Mouse (Mus musculus): ENCODE results near the gene Plgrkt. TPM values are rescaled to one million over a fixed set of nuclear protein-coding genes. Genes with fewer than 3 reads are reported as not detected.

Gene Plgrkt
- polyA plus RNA-seq, 1 experiment from 2014 or later = 56.2 TPM

DNA sequence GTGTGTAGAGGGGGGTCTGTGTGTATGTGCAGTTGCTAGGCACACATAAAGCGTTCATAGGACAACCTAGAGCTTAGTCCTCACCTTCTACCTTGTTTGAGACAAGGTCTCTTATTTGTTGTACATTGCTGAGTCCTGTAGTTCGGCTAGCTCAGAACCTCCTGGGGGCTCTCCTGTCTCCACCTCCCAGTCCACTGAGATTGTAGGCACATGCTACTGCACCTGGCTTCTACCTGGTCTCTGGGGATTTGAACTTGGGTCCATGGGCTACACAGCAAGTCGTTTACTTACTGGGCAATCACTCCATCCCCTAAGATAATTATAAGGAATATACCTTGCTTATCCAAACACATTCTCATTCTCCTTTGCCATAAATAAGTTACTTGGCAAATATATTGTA, 5.4 kb upstream of the Plgrkt start:
- H3K27ac ChIP-seq (ENCODE audit: low read depth, low read length) = no peak overlapping the region
- H3K9me3 ChIP-seq (ENCODE audit: control insufficient read depth, low read length) = no peaks in the 10 kb centered on the region
- H3K4me1 ChIP-seq (replicated peaks; ENCODE audit: control insufficient read depth, insufficient read depth, low read length) = peaks cover 8% of the 10 kb centered on the region
- ATAC-seq (replicated peaks; ENCODE audit: low FRiP score) (no peak), DNase-seq (ENCODE audit: low spot score) (no peak)
- no peaks in the 10 kb centered on the region for H3K36me3 ChIP-seq (ENCODE audit: control insufficient read depth, insufficient read depth, low read length)
- H3K9ac ChIP-seq (ENCODE audit: low read depth, low read length) = no peak overlapping the region
- H3K4me2 ChIP-seq = no peak overlapping the region
- H3K4me3 ChIP-seq (ENCODE audit: low read depth, low read length) = no peak overlapping the region
- 89% methylated on average over 3 of the region's 3 CpGs for WGBS
- H3K27me3 ChIP-seq (replicated peaks; ENCODE audit: control insufficient read depth, insufficient read depth, low read length) = no peaks in the 10 kb centered on the region

DNA sequence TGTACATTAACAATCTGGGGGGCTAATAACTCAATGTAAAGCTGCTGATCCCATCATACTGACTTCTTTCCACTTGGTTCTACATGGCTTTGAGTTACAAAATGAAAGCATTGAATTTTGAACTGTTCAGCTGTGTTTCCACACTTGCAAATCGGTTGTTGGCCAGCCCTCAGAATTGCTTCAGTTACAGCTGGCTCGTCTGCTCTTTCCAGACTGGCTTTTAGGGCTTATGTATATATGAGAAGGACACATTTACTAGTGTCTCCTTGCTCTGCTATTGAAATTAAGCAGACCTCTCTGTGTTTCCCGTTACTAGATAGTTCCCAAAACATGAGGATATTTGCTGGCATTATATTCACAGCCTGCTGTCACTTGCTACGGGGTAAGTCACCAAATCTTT, 4.9 kb upstream of the Plgrkt start:
- Histone ChIP-seq H3K27me3 (replicated peaks; ENCODE audit: control insufficient read depth, insufficient read depth, low read length) (no peaks in the 10 kb centered on the region), H3K9ac (ENCODE audit: low read depth, low read length) (no peak overlapping the region), H3K36me3 (ENCODE audit: control insufficient read depth, insufficient read depth, low read length) (no peaks in the 10 kb centered on the region), H3K4me2 (peak overlapping the region; percentile 43), H3K9me3 (ENCODE audit: control insufficient read depth, low read length) (no peaks in the 10 kb centered on the region), H3K4me3 (ENCODE audit: low read depth, low read length) (no peak overlapping the region), H3K4me1 (replicated peaks; ENCODE audit: control insufficient read depth, insufficient read depth, low read length) (peaks cover 11% of the 10 kb centered on the region), H3K27ac (ENCODE audit: low read depth, low read length) (no peak overlapping the region)
- ATAC-seq (replicated peaks; ENCODE audit: low FRiP score) (no peak), DNase-seq (ENCODE audit: low spot score) (no peak)
- WGBS = 67% methylated on average over 4 of the region's 4 CpGs

DNA sequence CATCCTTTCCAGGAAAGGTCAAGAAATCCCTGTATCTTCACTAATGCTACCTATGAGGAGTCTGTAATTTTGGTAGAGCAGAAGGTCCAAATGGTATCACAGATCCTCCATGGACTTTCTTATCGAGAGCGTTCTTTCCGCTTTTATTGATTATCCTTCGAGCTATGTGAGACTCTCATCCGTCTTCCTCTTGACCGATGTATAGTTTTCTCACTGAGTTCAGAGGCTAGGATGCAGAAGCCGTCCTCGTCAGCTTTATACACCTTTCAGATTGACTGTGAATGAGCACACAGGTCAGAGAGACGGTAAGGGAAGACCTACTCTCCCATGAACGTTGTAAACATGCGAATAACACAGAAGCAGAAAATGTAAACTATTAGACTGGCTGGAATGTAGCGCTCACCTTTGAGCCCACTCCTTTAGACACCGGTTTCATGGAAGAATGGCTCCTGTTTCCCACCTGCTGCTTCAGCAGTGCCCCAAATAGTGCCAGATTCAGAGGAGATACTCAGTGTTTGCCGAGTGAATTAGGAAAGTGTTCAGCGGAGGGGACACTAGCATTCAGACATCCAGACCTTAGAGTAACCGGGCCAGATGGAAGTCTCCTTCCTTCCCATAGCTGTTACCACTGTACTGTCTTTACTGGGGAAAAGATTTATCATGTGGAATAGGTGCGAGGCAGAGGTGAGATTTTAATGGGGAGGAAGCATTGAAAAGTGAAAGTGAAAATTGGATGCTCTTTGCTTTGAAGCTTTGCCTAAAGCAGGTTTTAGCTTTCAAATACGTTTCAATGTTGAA, 4.3 kb upstream of the Plgrkt start:
- no peak for DNase-seq (ENCODE audit: low spot score)
- 74% methylated on average over 18 of the region's 18 CpGs for WGBS
- peak overlapping the region; percentile 43 for H3K4me2 ChIP-seq

DNA sequence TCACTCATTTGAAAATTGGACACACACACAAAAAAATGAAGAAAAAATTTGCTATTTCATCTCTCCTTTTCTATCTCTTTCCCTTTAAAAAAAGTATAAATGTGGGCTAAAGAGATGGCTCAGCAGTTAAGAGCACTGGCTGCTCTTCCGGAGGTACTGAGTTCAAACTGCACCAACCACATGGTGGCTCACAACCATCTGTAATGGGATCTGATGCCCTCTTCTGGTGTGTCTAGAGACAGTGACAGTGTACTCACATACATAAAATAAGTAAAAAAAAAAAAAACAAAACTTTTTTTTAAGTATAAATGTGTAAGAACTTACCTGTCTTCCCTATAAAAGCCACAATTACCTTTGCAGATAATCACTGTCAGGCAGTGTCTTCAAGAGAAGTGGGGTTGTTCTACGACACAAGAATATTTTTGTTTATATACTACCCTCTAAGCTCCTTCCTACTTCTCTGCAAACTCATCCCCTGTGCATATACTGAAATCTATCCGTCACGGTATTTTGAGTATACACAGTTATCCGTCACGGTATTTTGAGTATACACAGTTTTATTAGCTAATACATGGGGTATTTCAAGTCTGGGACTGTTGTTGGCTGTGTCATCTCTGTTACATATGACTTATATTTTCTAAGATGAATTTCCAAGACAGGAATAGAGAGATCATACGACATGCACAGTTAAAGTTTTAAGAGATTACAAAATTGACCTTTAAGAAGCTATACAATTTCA, 3.5 kb upstream of the Plgrkt start:
- DNase-seq (ENCODE audit: low spot score) = no peak
- WGBS = 82% methylated on average over 7 of the region's 7 CpGs
- no peaks in the 10 kb centered on the region for H3K9me3 ChIP-seq (ENCODE audit: control insufficient read depth, low read length)

More for the DNA sequence above, 4.3 kb upstream of the Plgrkt start:
- H3K36me3 ChIP-seq (ENCODE audit: control insufficient read depth, insufficient read depth, low read length) = no peaks in the 10 kb centered on the region
- H3K27ac ChIP-seq (ENCODE audit: low read depth, low read length) = no peak overlapping the region
- H3K27me3 ChIP-seq (replicated peaks; ENCODE audit: control insufficient read depth, insufficient read depth, low read length) = no peaks in the 10 kb centered on the region
- no peak overlapping the region for H3K9ac ChIP-seq (ENCODE audit: low read depth, low read length)
- no peak for ATAC-seq (replicated peaks; ENCODE audit: low FRiP score)
- H3K4me3 ChIP-seq (ENCODE audit: low read depth, low read length) = no peak overlapping the region
- no peaks in the 10 kb centered on the region for H3K9me3 ChIP-seq (ENCODE audit: control insufficient read depth, low read length)
- H3K4me1 ChIP-seq (replicated peaks; ENCODE audit: control insufficient read depth, insufficient read depth, low read length) = peaks cover 11% of the 10 kb centered on the region

DNA sequence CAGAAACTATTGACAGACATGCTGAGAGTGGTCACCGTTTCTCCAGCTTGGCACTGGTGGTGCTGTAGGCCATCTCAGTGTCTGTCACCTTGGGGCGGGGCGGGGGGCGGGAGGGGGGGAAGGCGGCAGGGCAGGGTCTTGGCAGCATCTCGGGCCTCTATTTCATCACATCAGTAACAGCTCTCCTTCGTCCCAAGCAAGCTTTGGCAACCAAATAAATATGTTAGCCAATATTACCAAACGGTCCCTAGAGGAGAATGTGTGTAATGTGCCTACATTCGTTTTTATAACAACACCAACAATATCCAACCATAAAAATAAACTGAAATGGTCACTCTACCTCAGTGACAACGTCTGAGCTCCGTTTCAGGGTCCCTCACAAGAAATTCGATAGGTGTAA, 2.9 kb upstream of the Plgrkt start:
- Histone ChIP-seq H3K9ac (ENCODE audit: low read depth, low read length) (no peak overlapping the region), H3K4me3 (ENCODE audit: low read depth, low read length) (no peak overlapping the region), H3K4me2 (no peak overlapping the region), H3K27ac (ENCODE audit: low read depth, low read length) (no peak overlapping the region), H3K36me3 (ENCODE audit: control insufficient read depth, insufficient read depth, low read length) (no peaks in the 10 kb centered on the region), H3K9me3 (ENCODE audit: control insufficient read depth, low read length) (no peaks in the 10 kb centered on the region), H3K27me3 (replicated peaks; ENCODE audit: control insufficient read depth, insufficient read depth, low read length) (no peaks in the 10 kb centered on the region), H3K4me1 (replicated peaks; ENCODE audit: control insufficient read depth, insufficient read depth, low read length) (peaks cover 11% of the 10 kb centered on the region)
- no peak for DNase-seq (ENCODE audit: low spot score)
- no peak for ATAC-seq (replicated peaks; ENCODE audit: low FRiP score)
- 66% methylated on average over 12 of the region's 12 CpGs for WGBS

More for the DNA sequence above, 3.5 kb upstream of the Plgrkt start:
- Histone ChIP-seq H3K27me3 (replicated peaks; ENCODE audit: control insufficient read depth, insufficient read depth, low read length) (no peaks in the 10 kb centered on the region), H3K4me2 (no peak overlapping the region), H3K4me1 (replicated peaks; ENCODE audit: control insufficient read depth, insufficient read depth, low read length) (peaks cover 11% of the 10 kb centered on the region), H3K4me3 (ENCODE audit: low read depth, low read length) (no peak overlapping the region), H3K9ac (ENCODE audit: low read depth, low read length) (no peak overlapping the region), H3K27ac (ENCODE audit: low read depth, low read length) (no peak overlapping the region), H3K36me3 (ENCODE audit: control insufficient read depth, insufficient read depth, low read length) (no peaks in the 10 kb centered on the region)
- ATAC-seq (replicated peaks; ENCODE audit: low FRiP score) = no peak

DNA sequence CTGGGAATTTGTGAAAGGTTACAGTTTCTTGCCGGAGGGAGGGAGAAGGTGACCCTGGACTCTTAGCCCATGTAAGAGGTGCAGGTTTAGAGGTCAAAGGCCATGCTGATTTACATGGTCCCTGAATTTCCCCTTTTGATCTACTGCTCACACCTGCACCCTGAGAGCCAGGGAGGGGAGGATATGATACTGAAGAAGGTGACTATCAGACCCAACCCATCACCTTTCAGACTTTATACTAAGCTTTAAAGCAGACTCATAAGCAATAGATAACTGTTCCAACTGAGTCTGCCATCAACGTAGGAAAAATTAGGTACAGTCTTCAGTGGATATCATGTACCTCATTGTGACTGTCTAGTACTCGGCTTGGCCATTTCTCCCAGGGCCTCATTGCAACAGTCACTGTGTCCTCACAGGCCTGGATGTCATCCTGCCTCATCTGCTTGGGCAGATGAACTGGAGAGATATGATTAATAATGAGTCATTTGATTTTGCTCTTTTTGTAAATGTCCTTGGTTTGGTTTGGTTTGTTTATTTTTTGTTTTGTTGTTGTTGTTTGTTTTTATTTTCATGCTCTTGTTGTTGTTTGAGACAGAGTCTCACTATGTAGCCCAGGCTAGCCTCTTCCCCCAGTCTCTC, 1.6 kb upstream of the Plgrkt start:
- no peak overlapping the region for H3K4me2 ChIP-seq

DNA sequence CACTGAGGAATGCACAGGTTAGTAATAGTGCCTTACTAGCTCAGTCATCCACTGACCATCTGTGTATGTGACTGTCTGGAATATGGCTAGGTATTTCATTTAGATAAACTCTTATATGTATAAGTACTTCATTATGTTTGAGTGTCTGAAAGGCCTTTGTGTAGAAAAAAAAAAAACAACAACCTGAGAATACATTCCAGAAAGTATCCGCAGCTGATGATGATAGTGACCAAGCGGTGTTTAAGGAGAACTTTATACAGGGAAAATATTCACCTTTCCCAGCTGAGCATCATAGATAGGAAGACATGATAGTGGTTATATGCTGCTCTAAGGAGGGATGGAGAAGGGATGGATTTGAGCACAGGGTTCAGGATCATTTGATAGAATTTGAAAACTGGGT, 851 bp upstream of the Plgrkt start:
- Histone ChIP-seq H3K9me3 (ENCODE audit: control insufficient read depth, low read length) (no peaks in the 10 kb centered on the region), H3K27me3 (replicated peaks; ENCODE audit: control insufficient read depth, insufficient read depth, low read length) (no peaks in the 10 kb centered on the region), H3K9ac (ENCODE audit: low read depth, low read length) (no peak overlapping the region), H3K4me3 (ENCODE audit: low read depth, low read length) (no peak overlapping the region), H3K4me1 (replicated peaks; ENCODE audit: control insufficient read depth, insufficient read depth, low read length) (peaks cover 11% of the 10 kb centered on the region), H3K27ac (ENCODE audit: low read depth, low read length) (no peak overlapping the region), H3K4me2 (no peak overlapping the region; the same call in 1 of the 2 replicates), H3K36me3 (ENCODE audit: control insufficient read depth, insufficient read depth, low read length) (no peaks in the 10 kb centered on the region)
- WGBS = 83% methylated on average over 2 of the region's 2 CpGs
- no peak for ATAC-seq (replicated peaks; ENCODE audit: low FRiP score)
- DNase-seq (ENCODE audit: low spot score) = no peak

More for the DNA sequence above, 1.6 kb upstream of the Plgrkt start:
- H3K4me1 ChIP-seq (replicated peaks; ENCODE audit: control insufficient read depth, insufficient read depth, low read length) = peaks cover 11% of the 10 kb centered on the region
- DNase-seq (ENCODE audit: low spot score) (no peak), ATAC-seq (replicated peaks; ENCODE audit: low FRiP score) (no peak)
- H3K27me3 ChIP-seq (replicated peaks; ENCODE audit: control insufficient read depth, insufficient read depth, low read length) = no peaks in the 10 kb centered on the region
- no peaks in the 10 kb centered on the region for H3K36me3 ChIP-seq (ENCODE audit: control insufficient read depth, insufficient read depth, low read length)
- H3K9ac ChIP-seq (ENCODE audit: low read depth, low read length) = no peak overlapping the region
- no peak overlapping the region for H3K27ac ChIP-seq (ENCODE audit: low read depth, low read length)
- H3K9me3 ChIP-seq (ENCODE audit: control insufficient read depth, low read length) = no peaks in the 10 kb centered on the region
- WGBS = 55% methylated on average over 3 of the region's 3 CpGs
- no peak overlapping the region for H3K4me3 ChIP-seq (ENCODE audit: low read depth, low read length)

DNA sequence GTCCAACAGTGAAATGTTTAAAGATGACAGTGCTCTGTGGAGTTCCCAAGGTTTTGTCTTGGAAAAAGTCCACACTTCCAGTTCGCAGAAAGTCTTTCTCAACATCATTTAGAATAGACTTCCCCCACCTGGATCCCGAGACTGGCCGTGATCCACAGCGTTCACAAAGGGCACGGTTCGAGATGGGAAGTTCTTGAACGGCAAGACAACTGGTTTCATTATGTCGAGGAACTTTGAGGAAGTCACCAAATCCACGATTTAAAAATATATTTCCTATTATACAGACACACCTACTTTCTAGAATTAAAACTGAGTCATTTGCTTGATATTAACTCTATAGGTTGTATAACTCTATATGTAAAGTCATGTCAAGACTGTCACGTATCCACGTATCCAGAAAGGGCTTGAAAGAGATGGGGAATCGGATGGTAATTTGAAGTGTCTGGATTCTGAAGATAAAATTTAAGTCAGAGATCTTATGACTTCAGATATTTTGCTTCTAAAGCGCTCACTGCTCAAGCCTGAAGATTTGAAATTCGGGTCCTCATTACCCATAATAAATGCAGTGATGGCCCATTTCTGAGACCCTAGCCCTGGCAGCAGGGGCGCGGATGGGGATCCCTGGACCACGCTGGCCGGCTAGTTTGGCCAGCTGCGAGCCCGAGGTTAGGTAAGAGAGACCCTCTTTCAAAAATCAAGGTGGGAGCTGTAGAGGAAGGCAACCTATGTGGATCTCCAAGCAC, 793 bp downstream of the Plgrkt start:
- 29% methylated on average over 20 of the region's 20 CpGs for WGBS
- H3K9ac ChIP-seq (ENCODE audit: low read depth, low read length) = peak overlapping the region; percentile 66
- H3K36me3 ChIP-seq (ENCODE audit: control insufficient read depth, insufficient read depth, low read length) = no peaks in the 10 kb centered on the region
- no peaks in the 10 kb centered on the region for H3K27me3 ChIP-seq (replicated peaks; ENCODE audit: control insufficient read depth, insufficient read depth, low read length)
- H3K4me1 ChIP-seq (replicated peaks; ENCODE audit: control insufficient read depth, insufficient read depth, low read length) = peaks cover 12% of the 10 kb centered on the region
- H3K4me2 ChIP-seq = peak overlapping the region; percentile 68
- H3K9me3 ChIP-seq (ENCODE audit: control insufficient read depth, low read length) = no peaks in the 10 kb centered on the region
- H3K4me3 ChIP-seq (ENCODE audit: low read depth, low read length) = peak overlapping the region; percentile 66
- DNase-seq (ENCODE audit: low spot score) = no peak
- no peak for ATAC-seq (replicated peaks; ENCODE audit: low FRiP score)
- peak overlapping the region; percentile 46; the same call in 1 of the 2 replicates for H3K27ac ChIP-seq (ENCODE audit: low read depth, low read length)

Measured in liver, embryonic 11.5 days (tissue).